Mouse (Mus musculus) right cerebral cortex, postnatal 10 days (tissue): Measurements from ENCODE around the gene Hdac7.

Experiments used
- DNase-seq, 2 experiments: peaks; one replicate each; pipeline ENCODE4 v3.0.0; 2021; ENCODE audit warnings: low spot score in 2 of 2

Gene Hdac7

GRCm38 (mm10) chr15:97815254-97815653, 29.0 kb downstream of the Hdac7 start:
- no peak for DNase-seq

GRCm38 (mm10) chr15:97814703-97815102, 29.6 kb downstream of the Hdac7 start:
- no peak for DNase-seq

- DNase-seq: peak; percentile 61 to 62
Observed at GRCm38 (mm10) chr15:97813452-97814204, 30.7 kb downstream of the Hdac7 start.

GRCm38 (mm10) chr15:97812875-97813274, 31.4 kb downstream of the Hdac7 start:
- DNase-seq: no peak

GRCm38 (mm10) chr15:97812126-97812525, 32.2 kb downstream of the Hdac7 start:
- DNase-seq: peak; percentile 87 to 89

GRCm38 (mm10) chr15:97811307-97811706, 33.0 kb downstream of the Hdac7 start:
- DNase-seq: no peak

- DNase-seq: no peak
Observed at GRCm38 (mm10) chr15:97810399-97810798, 33.9 kb downstream of the Hdac7 start.

- DNase-seq: no peak
Observed at GRCm38 (mm10) chr15:97809942-97810341, 34.4 kb downstream of the Hdac7 start.

GRCm38 (mm10) chr15:97809206-97809605, 35.1 kb downstream of the Hdac7 start:
- no peak for DNase-seq

GRCm38 (mm10) chr15:97808532-97808931, 35.8 kb downstream of the Hdac7 start:
- DNase-seq: no peak

GRCm38 (mm10) chr15:97807867-97808266, 36.4 kb downstream of the Hdac7 start:
- no peak for DNase-seq

GRCm38 (mm10) chr15:97802575-97802974, 41.7 kb downstream of the Hdac7 start:
- peak in 1 of 2 experiments; percentile 53 for DNase-seq

- DNase-seq: no peak
Observed at GRCm38 (mm10) chr15:97801811-97802210, 42.5 kb downstream of the Hdac7 start.

GRCm38 (mm10) chr15:97800853-97801252, 43.4 kb downstream of the Hdac7 start:
- no peak for DNase-seq

- DNase-seq: no peak
Observed at GRCm38 (mm10) chr15:97799446-97799845, 44.9 kb downstream of the Hdac7 start.

- peak; percentile 71 to 78 for DNase-seq
Observed at GRCm38 (mm10) chr15:97798134-97798533, 46.2 kb downstream of the Hdac7 start.

- DNase-seq: no peak
Observed at GRCm38 (mm10) chr15:97796674-97797310, 47.5 kb downstream of the Hdac7 start.

- no peak for DNase-seq
Observed at GRCm38 (mm10) chr15:97795559-97796235, 48.6 kb downstream of the Hdac7 start.

GRCm38 (mm10) chr15:97794268-97794667, 50.0 kb downstream of the Hdac7 start:
- DNase-seq: no peak

GRCm38 (mm10) chr15:97793386-97794153, 50.7 kb downstream of the Hdac7 start:
- DNase-seq: no peak

- DNase-seq: peak in 1 of 2 experiments; percentile 35
Observed at GRCm38 (mm10) chr15:97791126-97791700, 53.1 kb downstream of the Hdac7 start.
